Mouse (Mus musculus) heart, adult 2 months (tissue): ENCODE data around the gene S100a2.

Experiments used
- CTCF ChIP-seq: fragments of 200-600 bp; IDR thresholded peaks from 2 replicates; pipeline ENCODE4 v1.8.1; 2022; ENCODE audit warnings: antibody characterized with exemption, mild to moderate bottlenecking, moderate library complexity
- POLR2A ChIP-seq: fragments of 200-500 bp; IDR thresholded peaks from 2 replicates; pipeline ENCODE4 v1.6.1; 2011; ENCODE audit warnings: mild to moderate bottlenecking, low read depth, low read length, control low read depth; ENCODE audit not compliant: insufficient read depth

DNA sequence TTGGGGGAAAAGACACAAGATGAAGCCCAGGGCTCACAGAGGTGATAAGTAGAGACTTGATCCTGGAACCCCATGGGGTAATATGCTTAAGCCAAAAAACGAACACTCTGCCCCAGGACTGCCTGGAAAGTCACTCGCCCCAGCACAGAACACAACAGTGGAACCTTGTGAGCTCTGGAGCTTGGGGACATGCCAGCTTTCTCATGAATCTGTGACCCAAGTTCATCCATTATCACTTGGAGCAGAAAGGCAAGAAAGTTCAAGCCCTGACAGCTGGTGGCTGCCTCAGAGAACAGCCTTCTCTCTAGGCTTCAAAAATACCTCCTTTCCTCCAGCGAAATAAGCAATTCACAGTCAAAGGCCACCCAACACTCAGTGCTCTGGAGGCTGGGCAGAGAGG lies 9.4 kb downstream of the S100a2 start:
- TF ChIP-seq CTCF (no peak), POLR2A (no peak)
